Mouse (Mus musculus): ENCODE data around the gene Rasa3.

DNA sequence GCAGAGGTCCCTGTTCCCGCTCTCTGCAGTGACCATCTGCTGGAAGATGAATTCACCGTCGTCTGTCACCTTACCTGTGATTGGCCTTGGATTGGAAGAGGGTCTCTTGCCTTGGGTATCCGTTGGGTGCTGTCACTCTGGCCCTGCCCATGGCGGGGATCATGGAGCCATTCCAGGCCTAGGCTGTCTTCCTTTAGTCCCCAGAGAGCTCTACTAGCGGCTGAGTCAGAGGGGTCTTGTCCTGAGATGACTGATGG is 125.9 kb downstream of the Rasa3 start:
- TF ChIP-seq CTCF (IDR thresholded peaks at IDR 0.05; ENCODE audit: low read depth) (no peak), EP300 (IDR thresholded peaks at IDR 0.05; ENCODE audit: low read depth) (no peak)

All from heart, postnatal 0 days (tissue).